Mouse (Mus musculus): ENCODE measurements around the gene Olfr16.

DNA sequence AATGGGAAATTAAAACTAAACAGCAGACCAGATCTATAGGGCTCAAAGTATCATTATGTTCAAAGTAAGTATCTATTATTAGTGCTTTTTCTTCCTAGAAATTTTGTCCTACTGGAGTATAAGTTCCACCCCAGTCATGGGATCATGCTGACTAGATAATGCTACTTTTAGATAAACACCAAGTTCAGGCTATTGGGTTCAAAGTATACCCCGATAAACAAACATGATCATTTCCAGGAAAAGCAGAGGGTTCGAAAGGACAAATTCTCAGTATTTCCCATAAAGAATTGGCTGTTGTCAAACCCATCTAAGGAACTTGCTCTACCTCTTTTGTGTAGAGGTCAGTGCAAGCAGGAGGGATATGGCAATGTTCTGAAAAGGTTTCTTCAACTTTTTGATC, 18.0 kb upstream of the Olfr16 start:
- no peak for TF ChIP-seq CTCF (IDR thresholded peaks at IDR 0.05; ENCODE audit: extremely low read depth, insufficient read depth, insufficient read length, insufficient replicate concordance)
- no peak for TF ChIP-seq POLR2A (IDR thresholded peaks at IDR 0.05; ENCODE audit: low read depth, low read length)

All from spleen, adult 2 months (tissue).